Mouse (Mus musculus) midbrain, embryonic 10.5 days (tissue): ENCODE measurements around the gene Snrk. TPM values are rescaled to one million over a fixed set of nuclear protein-coding genes. Genes with fewer than 3 reads are reported as not detected.

Source experiments
- DNase-seq: peaks from one replicate; pipeline ENCODE4 v3.0.0-alpha.2; 2017; ENCODE audit warnings: low spot score
- H3K27ac ChIP-seq: fragments of 300-500 bp; sonication (generic); replicated peaks from 2 replicates; pipeline ENCODE4 v1.5.1; 2016; ENCODE audit warnings: mild to moderate bottlenecking
- H3K27me3 ChIP-seq: fragments of 300-500 bp; sonication (generic); 2 replicates; pipeline ENCODE4 v1.6.1; 2016; ENCODE audit warnings: low read depth, mild to moderate bottlenecking; ENCODE audit not compliant: poor library complexity, severe bottlenecking
- H3K36me3 ChIP-seq: fragments of 300-500 bp; sonication (generic); 2 replicates; pipeline ENCODE4 v1.6.1; 2016; ENCODE audit warnings: mild to moderate bottlenecking, moderate library complexity
- H3K4me1 ChIP-seq: fragments of 300-500 bp; sonication (generic); 2 replicates; pipeline ENCODE4 v1.6.1; 2016
- H3K4me3 ChIP-seq: fragments of 300-500 bp; sonication (generic); 2 replicates; pipeline ENCODE4 v1.5.1; 2016; ENCODE audit warnings: mild to moderate bottlenecking, moderate library complexity
- H3K9me3 ChIP-seq: fragments of 300-500 bp; sonication (generic); replicated peaks from 2 replicates; pipeline ENCODE4 v1.6.1; 2016; ENCODE audit warnings: mild to moderate bottlenecking
- WGBS: fragments of 180-500 bp; shearing (Covaris S2); methylation state at CpG from one replicate; pipeline ENCODE4 v1.1.7; 2016; 5-methylcytosine and 5-hydroxymethylcytosine counted together
- polyA plus RNA-seq: library from polyadenylated mRNA; unstranded; fragments of >200 nt; fragmentation: Nextera tagmentation; extraction: Ambion mirVana; gene quantifications from 2 replicates; pipeline ENCODE4 v1.2.1, GENCODE M21; 2016

Gene Snrk
- polyA plus RNA-seq, 1 experiment from 2014 or later, result 25.8 TPM

DNA sequence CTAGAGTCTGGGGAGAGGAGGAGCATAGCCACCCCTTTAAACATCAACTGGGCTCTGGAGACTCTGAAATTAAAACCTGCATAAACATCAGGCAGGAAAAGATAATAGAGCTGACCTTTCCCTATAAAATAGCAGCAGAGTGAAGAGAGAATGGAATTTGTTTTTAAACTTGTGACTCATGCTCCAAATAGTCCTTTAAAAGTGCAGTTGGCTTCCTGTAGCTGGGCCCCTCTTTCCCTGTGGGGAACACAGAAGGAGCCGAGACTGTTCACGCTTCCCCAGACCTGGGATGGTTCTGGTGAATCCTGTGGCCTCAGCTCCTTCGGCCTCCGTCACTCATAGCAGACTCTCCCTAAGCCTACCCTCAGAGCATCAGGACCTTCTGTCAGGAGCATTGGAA, 61.4 kb downstream of the Snrk start:
- Histone ChIP-seq H3K4me1 (peaks cover 16% of the 10 kb centered on the region), H3K9me3 (no peaks in the 10 kb centered on the region), H3K36me3 (peaks cover 4% of the 10 kb centered on the region), H3K27me3 (no peaks in the 10 kb centered on the region), H3K27ac (no peak overlapping the region), H3K4me3 (no peak overlapping the region)
- WGBS, result 74% methylated on average over 4 of the region's 4 CpGs
- no peak for DNase-seq

DNA sequence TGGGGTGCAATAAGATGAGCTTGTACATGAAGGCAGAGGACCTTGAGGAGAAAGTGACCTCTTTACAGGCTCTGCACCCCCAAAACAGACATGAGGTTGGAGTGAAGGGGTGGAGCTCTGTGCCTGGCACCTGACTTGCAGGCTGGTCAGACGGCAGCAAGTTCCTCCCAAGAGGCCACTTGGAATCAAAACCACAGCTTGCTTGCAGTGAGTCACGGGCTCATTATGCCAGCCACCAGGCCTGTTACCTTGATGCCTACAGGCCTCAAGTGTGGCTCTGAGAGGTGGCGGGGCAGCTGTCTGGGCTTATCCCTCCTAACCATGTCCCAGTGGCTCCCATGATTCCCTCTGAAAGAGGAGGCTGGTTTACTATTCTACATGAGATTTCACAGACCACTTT, 63.0 kb downstream of the Snrk start:
- 88% methylated on average over 3 of the region's 3 CpGs for WGBS
- no peak overlapping the region for H3K27ac ChIP-seq
- no peaks in the 10 kb centered on the region for H3K27me3 ChIP-seq
- no peak for DNase-seq
- H3K4me3 ChIP-seq, result no peak overlapping the region
- no peaks in the 10 kb centered on the region; the same call in 1 of the 2 replicates for H3K36me3 ChIP-seq
- H3K4me1 ChIP-seq, result peaks cover 16% of the 10 kb centered on the region
- no peaks in the 10 kb centered on the region for H3K9me3 ChIP-seq

GRCm38 (mm10) chr9:122183074-122183473, 66.0 kb downstream of the Snrk start:
- no peaks in the 10 kb centered on the region for H3K9me3 ChIP-seq
- no peak overlapping the region for H3K4me3 ChIP-seq
- no peak for DNase-seq
- H3K4me1 ChIP-seq, result peaks cover 22% of the 10 kb centered on the region
- WGBS, result 82% methylated on average over 4 of the region's 4 CpGs
- H3K27me3 ChIP-seq, result no peaks in the 10 kb centered on the region
- no peaks in the 10 kb centered on the region for H3K36me3 ChIP-seq
- no peak overlapping the region for H3K27ac ChIP-seq

- H3K4me3 ChIP-seq, result no peak overlapping the region
- H3K36me3 ChIP-seq, result no peaks in the 10 kb centered on the region
- peaks cover 10% of the 10 kb centered on the region for H3K4me1 ChIP-seq
- H3K9me3 ChIP-seq, result no peaks in the 10 kb centered on the region
- DNase-seq, result no peak
- 82% methylated on average over 3 of the region's 3 CpGs for WGBS
- H3K27ac ChIP-seq, result no peak overlapping the region
- H3K27me3 ChIP-seq, result no peaks in the 10 kb centered on the region
Measured at GRCm38 (mm10) chr9:122184329-122184728, 67.3 kb downstream of the Snrk start.

DNA sequence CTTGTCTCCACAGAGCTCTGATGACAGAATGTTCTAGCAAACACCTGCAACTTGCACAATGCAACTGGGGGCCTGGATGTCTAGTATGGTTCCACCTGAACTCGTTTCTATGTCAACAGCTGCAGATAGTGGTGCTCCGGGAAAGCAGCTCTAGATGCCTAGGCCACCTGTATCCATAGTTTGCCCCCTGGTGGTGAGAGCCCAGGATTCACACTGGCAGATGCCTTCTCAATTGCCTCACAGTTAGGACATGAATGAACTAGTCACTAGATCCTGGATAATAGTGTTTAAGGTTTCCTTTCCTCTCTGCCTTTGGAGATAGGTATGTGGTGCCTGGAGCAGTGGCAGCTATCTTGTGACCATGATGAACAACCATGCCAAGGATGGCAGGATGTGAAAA, 68.0 kb downstream of the Snrk start:
- Histone ChIP-seq H3K9me3 (no peaks in the 10 kb centered on the region), H3K36me3 (no peaks in the 10 kb centered on the region), H3K4me3 (no peak overlapping the region), H3K27ac (no peak overlapping the region), H3K4me1 (peaks cover 8% of the 10 kb centered on the region), H3K27me3 (no peaks in the 10 kb centered on the region)
- peak; percentile 57 for DNase-seq
- 47% methylated on average over 2 of the region's 2 CpGs for WGBS

- H3K4me3 ChIP-seq, result no peak overlapping the region
- H3K27me3 ChIP-seq, result no peaks in the 10 kb centered on the region
- DNase-seq, result no peak
- peaks cover 8% of the 10 kb centered on the region for H3K4me1 ChIP-seq
- H3K9me3 ChIP-seq, result no peaks in the 10 kb centered on the region
- WGBS, result 70% methylated on average over 6 of the region's 6 CpGs
- H3K36me3 ChIP-seq, result no peaks in the 10 kb centered on the region
- H3K27ac ChIP-seq, result peak overlapping the region; percentile 34; the same call in 1 of the 2 replicates
Measured at GRCm38 (mm10) chr9:122185953-122186352, 68.9 kb downstream of the Snrk start.

- no peak for DNase-seq
- no peaks in the 10 kb centered on the region for H3K36me3 ChIP-seq
- no peaks in the 10 kb centered on the region for H3K9me3 ChIP-seq
- no peak overlapping the region for H3K27ac ChIP-seq
- WGBS, result 71% methylated on average over 1 of the region's 1 CpGs
- peaks cover 8% of the 10 kb centered on the region for H3K4me1 ChIP-seq
- H3K27me3 ChIP-seq, result no peaks in the 10 kb centered on the region
- H3K4me3 ChIP-seq, result no peak overlapping the region
Measured at GRCm38 (mm10) chr9:122186643-122187226, 69.7 kb downstream of the Snrk start.

GRCm38 (mm10) chr9:122187451-122187921, 70.4 kb downstream of the Snrk start:
- H3K4me3 ChIP-seq, result no peak overlapping the region
- no peak for DNase-seq
- no peaks in the 10 kb centered on the region for H3K27me3 ChIP-seq
- H3K36me3 ChIP-seq, result no peaks in the 10 kb centered on the region
- H3K27ac ChIP-seq, result no peak overlapping the region
- peaks cover 8% of the 10 kb centered on the region for H3K4me1 ChIP-seq
- H3K9me3 ChIP-seq, result no peaks in the 10 kb centered on the region
- WGBS, result 93% methylated on average over 7 of the region's 7 CpGs

- H3K9me3 ChIP-seq, result no peaks in the 10 kb centered on the region
- no peak overlapping the region for H3K27ac ChIP-seq
- no peak overlapping the region for H3K4me3 ChIP-seq
- H3K4me1 ChIP-seq, result peaks cover 8% of the 10 kb centered on the region
- 75% methylated on average over 1 of the region's 1 CpGs for WGBS
- no peaks in the 10 kb centered on the region for H3K27me3 ChIP-seq
- DNase-seq, result no peak
- no peaks in the 10 kb centered on the region for H3K36me3 ChIP-seq
Measured at GRCm38 (mm10) chr9:122188724-122189123, 71.7 kb downstream of the Snrk start.

- Histone ChIP-seq H3K4me3 (no peak overlapping the region), H3K36me3 (no peaks in the 10 kb centered on the region), H3K27ac (no peak overlapping the region), H3K4me1 (peaks cover 7% of the 10 kb centered on the region; the same call in 1 of the 2 replicates), H3K27me3 (no peaks in the 10 kb centered on the region), H3K9me3 (no peaks in the 10 kb centered on the region)
- DNase-seq, result no peak
- WGBS, result 85% methylated on average over 5 of the region's 5 CpGs
Measured at GRCm38 (mm10) chr9:122193361-122193760, 76.3 kb downstream of the Snrk start.

- H3K27me3 ChIP-seq, result no peaks in the 10 kb centered on the region
- no peak overlapping the region for H3K4me3 ChIP-seq
- H3K36me3 ChIP-seq, result no peaks in the 10 kb centered on the region
- 90% methylated on average over 5 of the region's 5 CpGs for WGBS
- no peaks in the 10 kb centered on the region for H3K9me3 ChIP-seq
- H3K4me1 ChIP-seq, result peaks cover 9% of the 10 kb centered on the region; the same call in 1 of the 2 replicates
- DNase-seq, result no peak
- H3K27ac ChIP-seq, result no peak overlapping the region
Measured at GRCm38 (mm10) chr9:122193823-122194222, 76.8 kb downstream of the Snrk start.

DNA sequence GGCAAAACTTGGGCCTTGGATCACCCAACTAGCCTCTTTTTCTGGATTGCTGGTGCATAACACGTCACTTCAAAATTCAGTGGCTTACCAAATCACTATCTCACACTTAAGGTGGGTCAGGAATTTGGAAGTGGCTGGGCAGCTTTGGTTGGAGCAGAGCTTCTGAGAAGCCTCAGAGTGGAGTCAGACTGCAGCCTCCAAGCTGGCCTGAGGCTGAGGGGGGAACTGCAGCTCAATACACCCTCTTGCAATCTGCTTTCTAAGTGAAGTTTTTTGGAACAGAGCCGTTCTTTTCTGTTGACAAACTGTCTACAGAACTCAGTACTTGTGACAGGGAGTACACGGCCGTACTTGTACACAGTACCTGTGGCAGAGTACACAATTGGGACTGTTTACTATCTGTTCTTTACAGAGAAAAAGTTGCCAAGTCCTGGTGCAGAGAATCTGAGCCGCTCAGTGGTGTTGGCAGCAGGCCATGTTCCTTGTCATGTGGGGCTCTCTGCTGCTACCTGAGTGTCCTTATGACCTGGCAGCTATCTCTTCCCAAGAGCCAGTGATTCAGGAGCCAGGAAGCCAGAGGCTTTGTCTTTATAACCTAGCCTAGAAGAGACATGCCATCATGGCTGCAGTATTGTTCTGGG, 78.1 kb downstream of the Snrk start:
- DNase-seq, result no peak
- peaks cover 16% of the 10 kb centered on the region for H3K4me1 ChIP-seq
- no peak overlapping the region for H3K4me3 ChIP-seq
- WGBS, result 87% methylated on average over 5 of the region's 5 CpGs
- H3K27ac ChIP-seq, result no peak overlapping the region
- no peaks in the 10 kb centered on the region for H3K36me3 ChIP-seq
- H3K9me3 ChIP-seq, result no peaks in the 10 kb centered on the region
- H3K27me3 ChIP-seq, result no peaks in the 10 kb centered on the region

DNA sequence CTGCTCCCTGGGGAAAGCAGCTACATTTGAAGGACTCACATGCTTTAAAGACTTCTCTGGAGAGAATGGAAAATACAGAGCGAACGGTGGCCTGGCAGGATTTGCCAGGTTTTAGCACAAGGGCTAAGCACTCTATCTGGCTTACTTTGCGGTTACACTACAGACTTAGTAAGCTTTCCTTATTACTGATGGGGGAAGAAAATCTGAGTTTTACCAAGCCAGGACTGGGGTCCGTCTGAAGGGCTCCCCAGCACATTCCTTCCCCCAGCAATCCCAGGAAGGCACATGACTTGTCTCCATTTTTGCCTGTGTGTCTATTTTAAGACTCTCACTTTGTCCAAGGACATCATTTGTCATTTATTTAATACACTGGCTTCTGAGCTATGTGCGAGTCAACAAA, 80.0 kb downstream of the Snrk start:
- DNase-seq, result no peak
- WGBS, result 88% methylated on average over 5 of the region's 5 CpGs
- H3K36me3 ChIP-seq, result no peaks in the 10 kb centered on the region
- H3K4me3 ChIP-seq, result no peak overlapping the region
- H3K9me3 ChIP-seq, result no peaks in the 10 kb centered on the region
- H3K27me3 ChIP-seq, result no peaks in the 10 kb centered on the region
- no peak overlapping the region for H3K27ac ChIP-seq
- H3K4me1 ChIP-seq, result peaks cover 16% of the 10 kb centered on the region
